Mouse (Mus musculus): ENCODE results near the gene Cnot11.

GRCm38 (mm10) chr1:39578446-39578845 is 43.7 kb downstream of the Cnot11 start:
- no peak for TF ChIP-seq MAX (IDR thresholded peaks at IDR 0.05; ENCODE audit: low read depth)
- no peak for TF ChIP-seq POLR2A (IDR thresholded peaks at IDR 0.05; ENCODE audit: insufficient read length, low read depth)
- no peak for TF ChIP-seq MYOD1 (IDR thresholded peaks at IDR 0.05; ENCODE audit: control insufficient read depth in 1 of 3, insufficient read length in 2 of 3, low read depth in 2 of 3)
- TF ChIP-seq SRF (IDR thresholded peaks at IDR 0.05; ENCODE audit: control insufficient read depth, insufficient read length, low read depth) = no peak
- no peak for TF ChIP-seq REST (IDR thresholded peaks at IDR 0.05; ENCODE audit: insufficient read depth, insufficient read length)
- no peak for TF ChIP-seq E2F4 (IDR thresholded peaks at IDR 0.05; ENCODE audit: insufficient read depth)
- no peak for TF ChIP-seq TCF12 (IDR thresholded peaks at IDR 0.05; ENCODE audit: insufficient read depth, poor library complexity, severe bottlenecking)
- TF ChIP-seq MYOG (IDR thresholded peaks at IDR 0.05; ENCODE audit: control insufficient read depth in 1 of 3, insufficient read depth in 1 of 3, insufficient read length in 2 of 3, low read depth in 2 of 3) = no peak
- no peak for TF ChIP-seq USF1 (IDR thresholded peaks at IDR 0.05; ENCODE audit: low read depth)
